Comparison of ENCODE assay signal across 23 mouse cellular contexts in genomic region chr7:25125716-25126281, GRCm38 (mm10). TPM values are rescaled to one million over a fixed set of nuclear protein-coding genes. Genes with fewer than 3 reads are reported as not detected.
DNase-seq lines count a peak whose midpoint lies in the region; ATAC-seq lines count a peak whose summit lies in the region.
"Had no signal": no experiment of that assay in that cellular context is flagged by ENCODE, and none has a peak within 500 bp of the region (broad histone marks: within the 10 kb centered on the region; RNA-seq: fewer than 3 reads in every experiment).

No protein-coding gene starts in this region.

- peak; percentile 61 for DNase-seq in midbrain, embryonic 11.5 days (ENCODE audit: low spot score, missing footprints)
- no peak for DNase-seq in midbrain, embryonic 10.5 days (ENCODE audit: low spot score)
- DNase-seq in A20 (ENCODE audit: low read depth, low spot score) = peak; percentile 66
- no peak for DNase-seq in ovary, postnatal 10 days (ENCODE audit: low spot score)
- DNase-seq in left cerebral cortex, adult 18-20 months (ENCODE audit: low spot score in 2 of 2) = no peak
- DNase-seq: adrenal gland, adult 8-10 months; adrenal gland, postnatal 14 days; adrenal gland, postnatal 36 days; B cell, adult 2 months; cerebellum, adult 11-12 months; cerebellum, adult 2 months; cerebellum, adult 9-10 months; cerebellum, postnatal 10 days; cerebellum, postnatal 25 days had no signal

- WGBS in midbrain, embryonic 11.5 days = 80% methylated on average over 10 of the region's 10 CpGs
- 88% methylated on average over 10 of the region's 10 CpGs for WGBS in midbrain, embryonic 10.5 days

- no peak overlapping the region for H3K27ac ChIP-seq in midbrain, embryonic 11.5 days (ENCODE audit: low read depth, low read length)
- no peak overlapping the region for H3K27ac ChIP-seq in midbrain, embryonic 10.5 days (replicated peaks)
- H3K27ac ChIP-seq: embryonic facial prominence, embryonic 10.5 days; embryonic facial prominence, embryonic 12.5 days; forebrain, embryonic 12.5 days had no signal

- ATAC-seq in midbrain, embryonic 11.5 days (ENCODE audit: low FRiP score) = no peak
- ATAC-seq in CD4-positive, CD25-positive, alpha-beta regulatory T cell, adult 4 months = peak; percentile 20
- ATAC-seq: activated CD4-positive, CD25-positive, alpha-beta regulatory T cell, adult 4 months; forebrain, embryonic 14.5 days; forebrain, embryonic 16.5 days; Patski had no signal

- H3K27me3 ChIP-seq in midbrain, embryonic 11.5 days (ENCODE audit: control insufficient read depth, insufficient read depth, low read length) = no peaks in the 10 kb centered on the region
- peaks cover 13% of the 10 kb centered on the region; the same call in 1 of the 2 replicates for H3K27me3 ChIP-seq in midbrain, embryonic 10.5 days (ENCODE audit: low read depth, poor library complexity, severe bottlenecking)

- no peaks in the 10 kb centered on the region for H3K9me3 ChIP-seq in midbrain, embryonic 11.5 days (ENCODE audit: control insufficient read depth, low read length)
- H3K9me3 ChIP-seq in midbrain, embryonic 10.5 days (replicated peaks) = no peaks in the 10 kb centered on the region
- H3K9me3 ChIP-seq: embryonic facial prominence, embryonic 10.5 days; embryonic facial prominence, embryonic 12.5 days; forebrain, embryonic 12.5 days; G1E had no signal

- no peaks in the 10 kb centered on the region for H3K4me1 ChIP-seq in midbrain, embryonic 11.5 days (ENCODE audit: control insufficient read depth, insufficient read depth, low read length)
- H3K4me1 ChIP-seq in midbrain, embryonic 10.5 days = no peaks in the 10 kb centered on the region
- H3K4me1 ChIP-seq: embryonic facial prominence, embryonic 10.5 days; embryonic facial prominence, embryonic 12.5 days; forebrain, embryonic 12.5 days had no signal

- H3K4me3 ChIP-seq in midbrain, embryonic 11.5 days (ENCODE audit: low read depth, low read length) = no peak overlapping the region
- no peak overlapping the region for H3K4me3 ChIP-seq in midbrain, embryonic 10.5 days
- H3K4me3 ChIP-seq: embryonic facial prominence, embryonic 10.5 days; embryonic facial prominence, embryonic 12.5 days; forebrain, embryonic 12.5 days had no signal

- H3K4me2 ChIP-seq in midbrain, embryonic 11.5 days = no peak overlapping the region
- H3K4me2 ChIP-seq: embryonic facial prominence, embryonic 12.5 days; forebrain, embryonic 12.5 days had no signal

- H3K36me3 ChIP-seq in midbrain, embryonic 11.5 days (ENCODE audit: control insufficient read depth, insufficient read depth, low read length) = no peaks in the 10 kb centered on the region
- no peaks in the 10 kb centered on the region for H3K36me3 ChIP-seq in midbrain, embryonic 10.5 days
- H3K36me3 ChIP-seq: embryonic facial prominence, embryonic 10.5 days; embryonic facial prominence, embryonic 12.5 days; forebrain, embryonic 12.5 days; G1E had no signal

- no peak overlapping the region for H3K9ac ChIP-seq in midbrain, embryonic 11.5 days (ENCODE audit: low read length)
- H3K9ac ChIP-seq: embryonic facial prominence, embryonic 12.5 days; forebrain, embryonic 12.5 days had no signal

RNA-seq across cellular contexts. Expression of gene Zfp574, which starts 53.4 kb away (rescaled TPM):
- polyA plus RNA-seq in midbrain, embryonic 11.5 days (2014; fragmentation: Nextera tagmentation; extraction: Ambion mirVana) = 20.3 and 22.9 TPM in 2 replicates
- polyA plus RNA-seq in midbrain, embryonic 10.5 days (2016; fragmentation: Nextera tagmentation; extraction: Ambion mirVana) = 44.4 and 45.3 TPM in 2 replicates
- 10 to 100 TPM; 11.3 to 15.1 TPM for polyA plus RNA-seq in CD4-positive, CD25-positive, alpha-beta regulatory T cell, adult 4 months (2017; shearing (Covaris generic))
- total RNA-seq in left cerebral cortex, adult 18-20 months (2021) = 10 to 100 TPM; 34.9 TPM

RNA-seq across cellular contexts. Expression of gene Grik5, which starts 53.7 kb away (rescaled TPM):
- polyA plus RNA-seq in midbrain, embryonic 11.5 days (2014; fragmentation: Nextera tagmentation; extraction: Ambion mirVana) = 8.7 and 9.3 TPM in 2 replicates
- 5.4 and 7.5 TPM in 2 replicates for polyA plus RNA-seq in midbrain, embryonic 10.5 days (2016; fragmentation: Nextera tagmentation; extraction: Ambion mirVana)
- polyA plus RNA-seq in CD4-positive, CD25-positive, alpha-beta regulatory T cell, adult 4 months (2017; shearing (Covaris generic)) = 1 to 10 TPM; 4.1 to 4.5 TPM
- total RNA-seq in left cerebral cortex, adult 18-20 months (2021) = 100 to 1,000 TPM; 176 TPM

RNA-seq across cellular contexts. Expression of gene Pou2f2, which starts 53.7 kb away (rescaled TPM):
- 26.6 and 31.3 TPM in 2 replicates for polyA plus RNA-seq in midbrain, embryonic 11.5 days (2014; fragmentation: Nextera tagmentation; extraction: Ambion mirVana)
- 13.6 and 26.5 TPM in 2 replicates for polyA plus RNA-seq in midbrain, embryonic 10.5 days (2016; fragmentation: Nextera tagmentation; extraction: Ambion mirVana)
- polyA plus RNA-seq in CD4-positive, CD25-positive, alpha-beta regulatory T cell, adult 4 months (2017; shearing (Covaris generic)) = 10 to 100 TPM; 25.9 to 29.4 TPM
- total RNA-seq in left cerebral cortex, adult 18-20 months (2021) = 10 to 100 TPM in 1 of 2 experiments, 1 to 10 TPM in 1; 7.7 to 12.9 TPM

Comparison
In these comparisons a context has a peak if more than half of its experiments do, and no peak if none do; other contexts are left out.
1. DNase-seq: peak in midbrain, embryonic 11.5 days (single experiment) and A20 (single experiment); none in midbrain, embryonic 10.5 days (single experiment), ovary, postnatal 10 days (single experiment) and left cerebral cortex, adult 18-20 months (0 of 2).